Mouse (Mus musculus): ENCODE data around the gene Atxn1. TPM values are rescaled to one million over a fixed set of nuclear protein-coding genes. Genes with fewer than 3 reads are reported as not detected.

Atxn1 gene
- total and polyA plus RNA-seq, 2 experiments from 2014 or later: 12.0 to 31.4 TPM

DNA sequence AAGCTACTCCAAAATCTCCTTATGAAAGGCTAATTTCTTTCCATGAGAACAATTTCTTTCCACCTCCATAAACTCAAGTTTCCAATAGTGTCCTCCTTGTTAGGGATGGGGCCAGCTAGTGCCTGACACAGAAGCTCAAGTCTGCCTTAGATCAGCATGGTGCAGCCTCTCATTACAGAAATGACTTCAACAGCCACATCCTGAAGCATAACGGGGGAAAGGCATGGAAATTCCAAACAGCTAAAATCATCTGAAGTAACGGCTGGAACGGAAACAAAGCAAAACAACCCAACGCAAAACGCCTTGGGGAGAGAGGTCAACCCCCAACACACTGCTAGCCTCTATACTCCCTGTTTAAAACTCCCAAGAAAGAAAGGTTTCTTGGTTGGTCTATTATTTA lies 284.2 kb downstream of the Atxn1 start:
- no peak overlapping the region for H3K4me3 ChIP-seq (ENCODE audit: low read depth, low read length)
- 0 out of 2 replicates have a peak, but pooled peaks cover 3% of the 10 kb centered on the region for H3K4me1 ChIP-seq (ENCODE audit: insufficient read depth, low read length)
- ATAC-seq (ENCODE audit: low FRiP score) (no peak), DNase-seq (ENCODE audit: low spot score) (no peak)
- no peak overlapping the region for H3K4me2 ChIP-seq (ENCODE audit: low read depth, low read length, poor library complexity, severe bottlenecking)
- 92% methylated on average over 5 of the region's 5 CpGs for WGBS
- H3K36me3 ChIP-seq (ENCODE audit: insufficient read depth, low read length): no peaks in the 10 kb centered on the region
- H3K9me3 ChIP-seq (ENCODE audit: low read length): no peaks in the 10 kb centered on the region
- no peak overlapping the region for H3K27ac ChIP-seq (ENCODE audit: low read depth, low read length)
- H3K27me3 ChIP-seq (ENCODE audit: insufficient read depth, low read length): no peaks in the 10 kb centered on the region
- TF ChIP-seq CTCF (IDR thresholded peaks at IDR 0.05): no peak
- H3K9ac ChIP-seq (replicated peaks; ENCODE audit: low read length, poor library complexity, severe bottlenecking): no peak overlapping the region

GRCm38 (mm10) chr13:45679096-45679495 lies 285.7 kb downstream of the Atxn1 start:
- no peaks in the 10 kb centered on the region for H3K36me3 ChIP-seq (ENCODE audit: insufficient read depth, low read length)
- TF ChIP-seq CTCF (IDR thresholded peaks at IDR 0.05): no peak
- H3K4me2 ChIP-seq (ENCODE audit: low read depth, low read length, poor library complexity, severe bottlenecking): no peak overlapping the region
- WGBS: 96% methylated on average over 1 of the region's 1 CpGs
- H3K4me1 ChIP-seq (ENCODE audit: insufficient read depth, low read length): no peaks in the 10 kb centered on the region
- no peaks in the 10 kb centered on the region for H3K9me3 ChIP-seq (ENCODE audit: low read length)
- no peaks in the 10 kb centered on the region for H3K27me3 ChIP-seq (ENCODE audit: insufficient read depth, low read length)
- H3K9ac ChIP-seq (replicated peaks; ENCODE audit: low read length, poor library complexity, severe bottlenecking): no peak overlapping the region
- no peak overlapping the region for H3K4me3 ChIP-seq (ENCODE audit: low read depth, low read length)
- no peak overlapping the region for H3K27ac ChIP-seq (ENCODE audit: low read depth, low read length)
- DNase-seq (ENCODE audit: low spot score) (no peak), ATAC-seq (ENCODE audit: low FRiP score) (no peak)

GRCm38 (mm10) chr13:45672628-45673027 lies 292.2 kb downstream of the Atxn1 start:
- H3K4me1 ChIP-seq (ENCODE audit: insufficient read depth, low read length): no peaks in the 10 kb centered on the region
- TF ChIP-seq CTCF (IDR thresholded peaks at IDR 0.05): no peak
- H3K36me3 ChIP-seq (ENCODE audit: insufficient read depth, low read length): no peaks in the 10 kb centered on the region
- H3K27ac ChIP-seq (ENCODE audit: low read depth, low read length): no peak overlapping the region
- ATAC-seq (ENCODE audit: low FRiP score) (no peak), DNase-seq (ENCODE audit: low spot score) (no peak)
- no peaks in the 10 kb centered on the region for H3K27me3 ChIP-seq (ENCODE audit: insufficient read depth, low read length)
- H3K9me3 ChIP-seq (ENCODE audit: low read length): no peaks in the 10 kb centered on the region
- no peak overlapping the region for H3K4me3 ChIP-seq (ENCODE audit: low read depth, low read length)
- H3K4me2 ChIP-seq (ENCODE audit: low read depth, low read length, poor library complexity, severe bottlenecking): no peak overlapping the region
- no peak overlapping the region for H3K9ac ChIP-seq (replicated peaks; ENCODE audit: low read length, poor library complexity, severe bottlenecking)
- WGBS: 47% methylated on average over 2 of the region's 2 CpGs

GRCm38 (mm10) chr13:45669969-45670368 lies 294.8 kb downstream of the Atxn1 start:
- Histone ChIP-seq H3K9me3 (ENCODE audit: low read length) (no peaks in the 10 kb centered on the region), H3K36me3 (ENCODE audit: insufficient read depth, low read length) (no peaks in the 10 kb centered on the region), H3K4me3 (ENCODE audit: low read depth, low read length) (no peak overlapping the region), H3K4me2 (ENCODE audit: low read depth, low read length, poor library complexity, severe bottlenecking) (no peak overlapping the region), H3K27me3 (ENCODE audit: insufficient read depth, low read length) (no peaks in the 10 kb centered on the region), H3K4me1 (ENCODE audit: insufficient read depth, low read length) (no peaks in the 10 kb centered on the region), H3K27ac (ENCODE audit: low read depth, low read length) (no peak overlapping the region), H3K9ac (replicated peaks; ENCODE audit: low read length, poor library complexity, severe bottlenecking) (no peak overlapping the region)
- ATAC-seq (ENCODE audit: low FRiP score) (no peak), DNase-seq (ENCODE audit: low spot score) (no peak)
- WGBS: 75% methylated on average over 11 of the region's 11 CpGs
- no peak for TF ChIP-seq CTCF (IDR thresholded peaks at IDR 0.05)

- H3K27me3 ChIP-seq (ENCODE audit: insufficient read depth, low read length): no peaks in the 10 kb centered on the region
- no peak overlapping the region for H3K4me3 ChIP-seq (ENCODE audit: low read depth, low read length)
- WGBS: 91% methylated on average over 10 of the region's 10 CpGs
- H3K36me3 ChIP-seq (ENCODE audit: insufficient read depth, low read length): no peaks in the 10 kb centered on the region
- no peak overlapping the region for H3K27ac ChIP-seq (ENCODE audit: low read depth, low read length)
- no peak for TF ChIP-seq CTCF (IDR thresholded peaks at IDR 0.05)
- ATAC-seq (ENCODE audit: low FRiP score): no peak
- no peak for DNase-seq (ENCODE audit: low spot score)
- H3K9me3 ChIP-seq (ENCODE audit: low read length): no peaks in the 10 kb centered on the region
- H3K4me2 ChIP-seq (ENCODE audit: low read depth, low read length, poor library complexity, severe bottlenecking): no peak overlapping the region
- 0 out of 2 replicates have a peak, but pooled peaks cover 6% of the 10 kb centered on the region for H3K4me1 ChIP-seq (ENCODE audit: insufficient read depth, low read length)
- no peak overlapping the region for H3K9ac ChIP-seq (replicated peaks; ENCODE audit: low read length, poor library complexity, severe bottlenecking)
Measured at GRCm38 (mm10) chr13:45662852-45663251, 302.0 kb downstream of the Atxn1 start.

DNA sequence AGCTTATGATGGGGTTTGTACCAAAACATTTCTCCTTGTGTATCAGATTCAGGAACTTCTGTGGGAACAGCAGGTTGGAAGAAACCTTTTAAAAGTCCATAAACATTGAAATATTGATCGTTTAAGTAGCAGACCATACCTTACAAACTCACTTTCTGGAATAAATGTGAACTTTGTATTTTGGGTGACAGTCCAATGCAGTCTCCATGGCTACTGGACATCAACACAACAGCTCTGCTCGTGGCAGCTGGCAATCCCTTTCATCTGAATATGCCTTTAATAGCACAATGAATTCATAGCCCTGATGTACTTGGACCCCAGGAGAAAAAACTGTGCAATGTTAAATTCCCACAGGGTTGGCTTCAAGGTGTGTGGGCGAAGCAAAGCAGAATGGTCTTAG lies 302.6 kb downstream of the Atxn1 start:
- H3K27ac ChIP-seq (ENCODE audit: low read depth, low read length): no peak overlapping the region
- no peak overlapping the region for H3K9ac ChIP-seq (replicated peaks; ENCODE audit: low read length, poor library complexity, severe bottlenecking)
- H3K4me1 ChIP-seq (ENCODE audit: insufficient read depth, low read length): 0 out of 2 replicates have a peak, but pooled peaks cover 6% of the 10 kb centered on the region
- ATAC-seq (ENCODE audit: low FRiP score) (no peak), DNase-seq (ENCODE audit: low spot score) (peak; percentile 15)
- H3K4me3 ChIP-seq (ENCODE audit: low read depth, low read length): no peak overlapping the region
- no peaks in the 10 kb centered on the region for H3K9me3 ChIP-seq (ENCODE audit: low read length)
- TF ChIP-seq CTCF (IDR thresholded peaks at IDR 0.05): no peak
- WGBS: 55% methylated on average over 3 of the region's 3 CpGs
- no peak overlapping the region for H3K4me2 ChIP-seq (ENCODE audit: low read depth, low read length, poor library complexity, severe bottlenecking)
- no peaks in the 10 kb centered on the region for H3K27me3 ChIP-seq (ENCODE audit: insufficient read depth, low read length)
- no peaks in the 10 kb centered on the region for H3K36me3 ChIP-seq (ENCODE audit: insufficient read depth, low read length)

Measured in midbrain, postnatal 0 days (tissue).